Mouse (Mus musculus): ENCODE measurements around the gene Rpl14. TPM values are rescaled to one million over a fixed set of nuclear protein-coding genes. Genes with fewer than 3 reads are reported as not detected.

The Rpl14 gene
- polyA plus RNA-seq, 1 experiment from 2014 or later = 1,306 TPM

- no peaks in the 10 kb centered on the region for H3K27me3 ChIP-seq (replicated peaks; ENCODE audit: control insufficient read depth, insufficient read depth, low read length)
- H3K4me1 ChIP-seq (replicated peaks; ENCODE audit: control insufficient read depth, insufficient read depth, low read length) = peaks cover 14% of the 10 kb centered on the region
- H3K4me3 ChIP-seq (ENCODE audit: low read depth, low read length) = peak overlapping the region; percentile 62
- DNase-seq (ENCODE audit: low spot score) = no peak
- peaks cover 29% of the 10 kb centered on the region for H3K36me3 ChIP-seq (ENCODE audit: control insufficient read depth, insufficient read depth, low read length)
- peak overlapping the region; percentile 28; the same call in 1 of the 2 replicates for H3K27ac ChIP-seq (ENCODE audit: low read depth, low read length)
- 52% methylated on average over 12 of the region's 12 CpGs for whole genome bisulfite sequencing
- H3K9me3 ChIP-seq (ENCODE audit: control insufficient read depth, low read length) = no peaks in the 10 kb centered on the region
- no peak for ATAC-seq (replicated peaks; ENCODE audit: low FRiP score)
- H3K9ac ChIP-seq (ENCODE audit: low read depth, low read length) = peak overlapping the region; percentile 87
- H3K4me2 ChIP-seq = peak overlapping the region; percentile 84
Observed at GRCm38 (mm10) chr9:120577706-120578405, 6.6 kb downstream of the Rpl14 start.

- DNase-seq (ENCODE audit: low spot score) (no peak), ATAC-seq (replicated peaks; ENCODE audit: low FRiP score) (no peak)
- H3K27me3 ChIP-seq (replicated peaks; ENCODE audit: control insufficient read depth, insufficient read depth, low read length) = no peaks in the 10 kb centered on the region
- H3K9me3 ChIP-seq (ENCODE audit: control insufficient read depth, low read length) = no peaks in the 10 kb centered on the region
- H3K36me3 ChIP-seq (ENCODE audit: control insufficient read depth, insufficient read depth, low read length) = peaks cover 21% of the 10 kb centered on the region
- no peak overlapping the region for H3K4me3 ChIP-seq (ENCODE audit: low read depth, low read length)
- no peak overlapping the region for H3K9ac ChIP-seq (ENCODE audit: low read depth, low read length)
- no peak overlapping the region for H3K27ac ChIP-seq (ENCODE audit: low read depth, low read length)
- H3K4me1 ChIP-seq (replicated peaks; ENCODE audit: control insufficient read depth, insufficient read depth, low read length) = peaks cover 20% of the 10 kb centered on the region
- WGBS = 41% methylated on average over 6 of the region's 6 CpGs
- H3K4me2 ChIP-seq = no peak overlapping the region
Observed at GRCm38 (mm10) chr9:120578701-120579100, 7.5 kb downstream of the Rpl14 start.

DNA sequence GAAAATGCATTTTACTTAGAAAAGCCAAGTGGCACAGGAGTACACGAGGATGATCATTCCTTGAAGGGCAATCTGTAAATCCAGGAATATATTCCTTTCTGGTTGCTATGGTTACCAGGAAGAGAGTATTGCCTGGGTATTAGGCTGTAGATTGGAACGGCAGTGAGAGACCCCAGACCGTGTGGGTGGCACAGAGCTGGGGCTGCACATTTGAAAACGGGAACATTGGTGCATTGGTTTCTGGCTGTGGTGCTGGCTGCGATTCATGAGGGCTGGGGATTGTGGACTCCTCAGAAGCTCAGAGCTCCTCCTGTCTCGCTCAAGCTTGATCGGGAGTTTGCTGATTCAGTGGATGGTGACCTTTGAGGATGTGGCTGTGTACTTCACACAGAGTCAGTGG is 8.6 kb downstream of the Rpl14 start:
- Histone ChIP-seq H3K9ac (ENCODE audit: low read depth, low read length) (no peak overlapping the region), H3K4me1 (replicated peaks; ENCODE audit: control insufficient read depth, insufficient read depth, low read length) (peaks cover 20% of the 10 kb centered on the region), H3K27me3 (replicated peaks; ENCODE audit: control insufficient read depth, insufficient read depth, low read length) (no peaks in the 10 kb centered on the region), H3K36me3 (ENCODE audit: control insufficient read depth, insufficient read depth, low read length) (peaks cover 13% of the 10 kb centered on the region), H3K4me3 (ENCODE audit: low read depth, low read length) (no peak overlapping the region), H3K4me2 (no peak overlapping the region), H3K9me3 (ENCODE audit: control insufficient read depth, low read length) (no peaks in the 10 kb centered on the region), H3K27ac (ENCODE audit: low read depth, low read length) (no peak overlapping the region)
- WGBS = 81% methylated on average over 7 of the region's 7 CpGs
- ATAC-seq (replicated peaks; ENCODE audit: low FRiP score) (no peak), DNase-seq (ENCODE audit: low spot score) (no peak)

- no peaks in the 10 kb centered on the region for H3K27me3 ChIP-seq (replicated peaks; ENCODE audit: control insufficient read depth, insufficient read depth, low read length)
- peak overlapping the region; percentile 36 for H3K4me3 ChIP-seq (ENCODE audit: low read depth, low read length)
- H3K9me3 ChIP-seq (ENCODE audit: control insufficient read depth, low read length) = no peaks in the 10 kb centered on the region
- H3K27ac ChIP-seq (ENCODE audit: low read depth, low read length) = 0 out of 2 replicates have a peak overlapping the region, but pooled peaks have one; percentile 23
- H3K4me1 ChIP-seq (replicated peaks; ENCODE audit: control insufficient read depth, insufficient read depth, low read length) = peaks cover 20% of the 10 kb centered on the region
- no peaks in the 10 kb centered on the region for H3K36me3 ChIP-seq (ENCODE audit: control insufficient read depth, insufficient read depth, low read length)
- WGBS = 18% methylated on average over 19 of the region's 21 CpGs
- ATAC-seq (replicated peaks; ENCODE audit: low FRiP score) (peak; percentile 63), DNase-seq (ENCODE audit: low spot score) (no peak)
- H3K4me2 ChIP-seq = peak overlapping the region; percentile 64
- 0 out of 2 replicates have a peak overlapping the region, but pooled peaks have one; percentile 1 for H3K9ac ChIP-seq (ENCODE audit: low read depth, low read length)
Observed at GRCm38 (mm10) chr9:120581941-120582618, 10.8 kb downstream of the Rpl14 start.

- Histone ChIP-seq H3K4me2 (peak overlapping the region; percentile 64), H3K27ac (ENCODE audit: low read depth, low read length) (peak overlapping the region; percentile 77), H3K4me3 (ENCODE audit: low read depth, low read length) (peak overlapping the region; percentile 36), H3K9ac (ENCODE audit: low read depth, low read length) (peak overlapping the region; percentile 1), H3K36me3 (ENCODE audit: control insufficient read depth, insufficient read depth, low read length) (no peaks in the 10 kb centered on the region), H3K9me3 (ENCODE audit: control insufficient read depth, low read length) (no peaks in the 10 kb centered on the region), H3K4me1 (replicated peaks; ENCODE audit: control insufficient read depth, insufficient read depth, low read length) (peaks cover 19% of the 10 kb centered on the region), H3K27me3 (replicated peaks; ENCODE audit: control insufficient read depth, insufficient read depth, low read length) (no peaks in the 10 kb centered on the region)
- DNase-seq (ENCODE audit: low spot score) (peak; percentile 74), ATAC-seq (replicated peaks; ENCODE audit: low FRiP score) (peak; percentile 81)
- 11% methylated on average over 28 of the region's 28 CpGs for WGBS
Observed at GRCm38 (mm10) chr9:120582619-120583308, 11.5 kb downstream of the Rpl14 start.

DNA sequence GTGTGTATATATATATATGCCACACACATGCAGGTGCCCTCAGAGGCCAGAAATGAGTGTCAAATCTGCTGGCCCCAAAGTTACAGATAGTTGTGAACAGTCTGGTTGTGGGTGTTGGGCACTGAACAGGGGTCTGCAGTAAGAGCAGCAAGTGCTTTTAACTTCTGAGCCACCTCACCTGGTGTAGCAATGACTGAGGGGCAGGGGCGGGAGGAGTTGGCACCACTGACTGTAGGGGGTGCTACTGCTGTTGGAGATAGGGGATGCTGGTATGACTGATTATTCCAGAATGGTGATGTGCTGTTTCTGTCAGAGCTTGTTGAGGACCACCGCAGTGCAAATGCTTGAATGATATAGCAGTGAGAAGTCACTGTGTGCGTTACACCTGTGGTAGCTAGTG is 12.1 kb downstream of the Rpl14 start:
- no peak for ATAC-seq (replicated peaks; ENCODE audit: low FRiP score)
- peaks cover 14% of the 10 kb centered on the region for H3K4me1 ChIP-seq (replicated peaks; ENCODE audit: control insufficient read depth, insufficient read depth, low read length)
- H3K36me3 ChIP-seq (ENCODE audit: control insufficient read depth, insufficient read depth, low read length) = no peaks in the 10 kb centered on the region
- no peaks in the 10 kb centered on the region for H3K9me3 ChIP-seq (ENCODE audit: control insufficient read depth, low read length)
- no peak overlapping the region for H3K27ac ChIP-seq (ENCODE audit: low read depth, low read length)
- H3K4me2 ChIP-seq = peak overlapping the region; percentile 64
- H3K27me3 ChIP-seq (replicated peaks; ENCODE audit: control insufficient read depth, insufficient read depth, low read length) = no peaks in the 10 kb centered on the region
- WGBS = 75% methylated on average over 3 of the region's 3 CpGs
- peak overlapping the region; percentile 36 for H3K4me3 ChIP-seq (ENCODE audit: low read depth, low read length)
- H3K9ac ChIP-seq (ENCODE audit: low read depth, low read length) = peak overlapping the region; percentile 1
- DNase-seq (ENCODE audit: low spot score) = no peak

GRCm38 (mm10) chr9:120586546-120586945 is 15.3 kb downstream of the Rpl14 start:
- WGBS = 13% methylated on average over 3 of the region's 3 CpGs
- H3K4me1 ChIP-seq (replicated peaks; ENCODE audit: control insufficient read depth, insufficient read depth, low read length) = peaks cover 14% of the 10 kb centered on the region
- no peak for ATAC-seq (replicated peaks; ENCODE audit: low FRiP score)

DNA sequence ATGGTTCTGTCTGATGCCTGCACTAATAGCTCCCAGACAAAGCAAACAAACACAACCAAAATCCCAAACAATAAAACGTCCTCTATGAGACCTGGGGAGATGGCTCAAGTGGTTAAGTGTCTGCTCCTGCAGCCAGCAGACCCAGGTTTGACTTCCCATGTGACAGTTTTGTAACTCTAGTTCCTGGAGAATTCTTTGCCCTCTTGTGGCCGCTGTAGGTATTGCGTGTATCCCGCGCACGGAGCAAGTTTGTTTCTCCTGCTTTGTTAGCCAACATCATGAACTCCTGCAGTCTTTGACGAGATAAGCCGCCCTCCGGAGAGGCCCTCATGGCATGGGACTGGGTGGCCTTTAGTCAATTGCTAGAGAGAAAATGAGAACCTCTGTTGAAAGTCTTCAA is 20.2 kb downstream of the Rpl14 start:
- Histone ChIP-seq H3K9me3 (ENCODE audit: control insufficient read depth, low read length) (no peaks in the 10 kb centered on the region), H3K4me3 (ENCODE audit: low read depth, low read length) (no peak overlapping the region), H3K36me3 (ENCODE audit: control insufficient read depth, insufficient read depth, low read length) (no peaks in the 10 kb centered on the region), H3K4me2 (no peak overlapping the region), H3K4me1 (replicated peaks; ENCODE audit: control insufficient read depth, insufficient read depth, low read length) (no peaks in the 10 kb centered on the region), H3K27me3 (replicated peaks; ENCODE audit: control insufficient read depth, insufficient read depth, low read length) (no peaks in the 10 kb centered on the region), H3K9ac (ENCODE audit: low read depth, low read length) (no peak overlapping the region), H3K27ac (ENCODE audit: low read depth, low read length) (no peak overlapping the region)
- DNase-seq (ENCODE audit: low spot score) (peak; percentile 73), ATAC-seq (replicated peaks; ENCODE audit: low FRiP score) (0 out of 2 replicates have a peak, but pooled peaks have one; percentile 29)
- 3% methylated on average over 9 of the region's 9 CpGs for WGBS

More at GRCm38 (mm10) chr9:120586546-120586945, 15.3 kb downstream of the Rpl14 start:
- Histone ChIP-seq H3K9me3 (ENCODE audit: control insufficient read depth, low read length) (no peaks in the 10 kb centered on the region), H3K36me3 (ENCODE audit: control insufficient read depth, insufficient read depth, low read length) (no peaks in the 10 kb centered on the region), H3K9ac (ENCODE audit: low read depth, low read length) (no peak overlapping the region), H3K4me2 (no peak overlapping the region), H3K4me3 (ENCODE audit: low read depth, low read length) (no peak overlapping the region), H3K27ac (ENCODE audit: low read depth, low read length) (no peak overlapping the region), H3K27me3 (replicated peaks; ENCODE audit: control insufficient read depth, insufficient read depth, low read length) (no peaks in the 10 kb centered on the region)
- peak; percentile 81 for DNase-seq (ENCODE audit: low spot score)

Measured in liver, embryonic 11.5 days (tissue).